Mouse (Mus musculus) thymus, adult 2 months (tissue): Measurements from ENCODE around the gene Trim26.

Experiments
- CTCF ChIP-seq: fragments of 200-500 bp; IDR thresholded peaks from 2 replicates; pipeline ENCODE4 v1.5.1; 2012; ENCODE audit warnings: mild to moderate bottlenecking, control low read depth, low read length, moderate library complexity, borderline replicate concordance; ENCODE audit not compliant: control insufficient read depth, poor library complexity, insufficient read depth; ENCODE audit errors: extremely low read depth
- POLR2A ChIP-seq: fragments of 200-500 bp; IDR thresholded peaks from 2 replicates; pipeline ENCODE4 v1.6.1; 2012; ENCODE audit warnings: mild to moderate bottlenecking, low read length, control low read depth, moderate library complexity; ENCODE audit not compliant: control insufficient read depth, poor library complexity, insufficient read depth; ENCODE audit errors: extremely low read depth

GRCm38 (mm10) chr17:36851200-36851599 lies 14.3 kb downstream of the Trim26 start:
- TF ChIP-seq POLR2A, result no peak
- no peak for TF ChIP-seq CTCF
